Mouse (Mus musculus) left cerebral cortex, adult 18-20 months (tissue): ENCODE data around the gene Vmn1r84. TPM values are rescaled to one million over a fixed set of nuclear protein-coding genes. Genes with fewer than 3 reads are reported as not detected.

Source experiments
- DNase-seq, 2 experiments: peaks; one replicate each; pipeline ENCODE4 v3.0.0; 2021 to 2022; ENCODE audit warnings: low spot score in 2 of 2, mixed read lengths in 1 of 2
- long read RNA-seq, 2 experiments: library from polyadenylated mRNA; stranded (forward); transcript quantifications; one replicate each; pipeline ENCODE4 v2.0.0; 2021
- microRNA-seq, 2 experiments: library from miRNA; unstranded; fragments of <30 nt; microRNA quantifications; one replicate each; pipeline ENCODE4 v1.2.0; 2021
- total RNA-seq, 2 experiments: library from RNA; stranded (reverse); gene quantifications; 2 replicates each; pipeline ENCODE4 v1.2.3; 2021

Gene Vmn1r84
- total RNA-seq: not detected
- long read RNA-seq, experiment 1: 0 reads
- long read RNA-seq, experiment 2: 0 reads

DNA sequence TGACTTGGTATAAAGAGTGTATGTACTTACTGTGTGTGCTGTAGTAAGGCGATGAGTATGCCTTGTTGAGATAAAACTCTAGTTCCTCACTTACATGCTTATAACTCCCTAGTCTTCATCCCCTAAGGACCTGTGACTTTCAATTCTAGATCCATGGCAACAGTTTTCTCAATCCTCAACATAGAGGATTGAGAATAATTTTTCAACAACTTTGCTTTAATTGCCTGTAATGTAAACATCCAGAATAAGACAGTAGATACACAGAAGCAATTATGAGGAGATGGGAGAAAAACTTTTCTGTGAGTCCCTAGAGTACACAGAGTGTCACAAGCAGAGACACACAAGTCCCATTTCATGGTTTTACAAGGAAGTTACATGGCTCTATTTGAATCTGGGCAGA lies at the start of gene Vmn1r84:
TSS of gene Vmn1r84 (minus strand) at position 101 of the 400 bp plus-strand sequence.
- no peak for DNase-seq

DNA sequence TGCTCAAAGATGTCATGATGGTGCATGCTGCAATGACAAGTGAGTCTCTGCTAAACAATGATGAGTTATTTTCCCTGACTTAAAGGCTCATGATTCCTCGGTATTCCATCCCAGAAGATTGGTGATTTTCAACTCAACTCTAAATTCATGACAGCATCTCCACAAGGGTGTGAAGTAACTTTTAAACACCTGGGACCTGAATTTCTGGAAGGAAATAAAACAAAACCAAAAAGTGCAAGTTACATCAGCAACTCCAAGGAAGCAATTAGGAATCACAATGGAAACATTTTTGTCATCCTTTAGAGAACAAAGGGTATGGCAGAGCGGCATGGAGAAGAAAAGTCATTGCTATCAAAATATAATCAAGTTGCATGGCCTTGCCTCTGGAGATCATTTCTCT lies 39.7 kb downstream of the Vmn1r84 start, which contains the start of gene Vmn1r83:
TSS of gene Vmn1r83 (minus strand) at position 101 of the 400 bp plus-strand sequence.
- DNase-seq: no peak

Small RNA genes lying within 50 kb of the gene (microRNA-seq; reads per million reads assigned to microRNA genes)
- 0 reads per million in 2 experiments for gene Gm23521

Other genes starting within 250 kb of the Vmn1r84 start
- gene Vmn1r78, start 219.0 kb downstream of the Vmn1r84 start, total RNA-seq: not detected
- not detected for gene Vmn1r79, start 198.0 kb downstream of the Vmn1r84 start, total RNA-seq
- not detected for gene Vmn1r80, start 180.0 kb downstream of the Vmn1r84 start, total RNA-seq
- gene Vmn1r81, start 101.0 kb downstream of the Vmn1r84 start, total RNA-seq: under 1 TPM in 1 of 2 experiments, not detected in 1; 0.02 TPM
- gene Vmn1r82, start 68.8 kb downstream of the Vmn1r84 start, total RNA-seq: not detected
- gene Vmn1r83, start 39.8 kb downstream of the Vmn1r84 start, total RNA-seq: not detected
- 10 to 100 TPM; 10.4 to 11.2 TPM for gene Zfp551, start 53.5 kb upstream of the Vmn1r84 start, total RNA-seq
- 10 to 100 TPM; 12.7 to 14.5 TPM for gene Zfp606, start 109.0 kb upstream of the Vmn1r84 start, total RNA-seq
- gene 2900092C05Rik, start 143.2 kb upstream of the Vmn1r84 start, total RNA-seq: not detected
- under 1 TPM; 0.02 to 0.05 TPM for gene Vmn2r53, start 239.5 kb upstream of the Vmn1r84 start, total RNA-seq